Mouse (Mus musculus) 416B (cell line): ENCODE results near the gene Sprr2e.

ENCODE experiments used
- DNase-seq: peaks from one replicate; pipeline ENCODE4 v3.0.0; 2011; ENCODE audit warnings: low read depth

Gene Sprr2e

GRCm38 (mm10) chr3:92351843-92352242 lies at the start of gene Sprr2e:
Gene Sprr2e, plus strand, starts transcription at chr3:92352143.
- no peak for DNase-seq

- DNase-seq = no peak
Observed at GRCm38 (mm10) chr3:92307406-92307805, 44.5 kb upstream of the Sprr2e start.

- DNase-seq = no peak
Observed at GRCm38 (mm10) chr3:92316320-92316719, 35.6 kb upstream of the Sprr2e start, which contains the start of gene Sprr2b. Gene Sprr2b, plus strand, starts transcription at chr3:92316620.

DNA sequence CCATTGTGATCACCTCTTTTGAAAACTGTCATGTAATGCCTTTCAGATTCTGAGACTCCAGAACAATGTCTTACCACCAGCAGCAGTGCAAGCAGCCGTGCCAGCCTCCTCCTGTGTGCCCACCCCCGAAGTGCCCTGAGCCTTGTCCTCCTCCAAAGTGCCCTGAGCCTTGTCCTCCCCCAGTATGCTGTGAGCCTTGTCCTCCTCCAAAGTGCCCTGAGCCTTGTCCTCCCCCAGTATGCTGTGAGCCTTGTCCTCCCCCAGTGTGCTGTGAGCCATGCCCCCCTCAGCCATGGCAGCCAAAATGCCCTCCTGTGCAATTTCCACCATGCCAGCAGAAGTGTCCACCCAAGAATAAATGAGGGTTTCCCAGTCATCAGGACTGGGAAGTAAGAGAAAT lies 34.6 kb upstream of the Sprr2e start:
- no peak for DNase-seq

DNA sequence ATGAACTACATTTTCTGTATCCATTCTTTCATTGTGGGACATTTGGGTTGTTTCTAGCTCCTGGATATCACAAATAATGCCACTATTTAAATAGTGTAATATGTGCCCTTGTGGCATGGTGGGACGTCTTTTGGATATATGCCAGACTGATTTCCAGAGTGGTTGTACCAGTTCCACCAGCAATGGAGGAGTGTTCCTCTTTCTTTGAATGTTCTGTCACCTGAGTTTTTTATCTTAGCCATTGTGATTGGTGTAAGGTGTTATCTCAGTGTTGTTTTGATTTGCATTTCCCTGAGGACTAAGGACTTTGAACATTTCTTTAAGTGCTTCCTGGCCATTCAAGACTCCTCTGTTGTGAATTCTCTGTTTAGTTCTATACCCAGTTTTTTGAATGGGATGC lies 15.7 kb upstream of the Sprr2e start:
- no peak for DNase-seq

DNA sequence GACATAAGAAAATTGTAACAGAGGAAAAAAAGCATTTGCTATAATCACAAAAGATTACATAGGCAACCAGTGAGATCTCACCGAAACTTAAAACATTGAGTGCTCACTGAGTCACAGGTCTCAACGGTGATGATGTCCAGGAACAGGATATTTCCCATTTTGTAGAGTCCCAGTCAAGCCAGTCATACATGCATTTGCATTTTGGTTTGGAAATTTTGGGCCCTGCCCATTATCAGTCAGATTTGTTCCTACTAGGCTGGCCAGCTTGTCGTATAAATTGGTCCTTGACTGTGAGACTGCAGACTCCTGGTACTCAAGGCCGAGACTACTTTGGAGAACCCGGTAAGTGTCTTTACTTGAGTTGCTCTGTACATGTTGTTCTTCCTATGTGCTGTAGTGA lies 13.1 kb upstream of the Sprr2e start, which contains the start of gene Sprr2d:
Gene Sprr2d (plus strand): TSS at position 301 of the 400 bp plus-strand sequence.
- DNase-seq = no peak

DNA sequence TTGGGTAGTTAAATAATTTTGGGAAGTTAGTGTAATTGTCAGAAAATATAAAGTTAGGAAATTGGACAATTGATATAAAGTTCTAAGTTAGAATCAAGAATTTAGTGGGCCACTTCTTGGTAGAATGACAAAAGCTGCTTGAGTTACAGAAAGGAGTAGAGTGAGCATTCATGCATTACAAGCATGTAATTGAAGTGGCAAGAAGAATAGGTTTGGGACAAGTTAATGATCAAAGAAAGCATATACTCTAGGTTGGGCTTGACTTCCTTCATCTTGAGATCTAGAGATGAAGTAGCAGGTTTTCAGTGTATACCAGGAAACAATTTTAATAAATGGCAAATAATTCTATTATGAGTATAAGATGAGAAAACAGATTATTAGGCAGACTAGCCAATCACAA lies 9.7 kb downstream of the Sprr2e start:
- no peak for DNase-seq

GRCm38 (mm10) chr3:92364887-92365286 lies 12.9 kb downstream of the Sprr2e start, which contains the start of gene Sprr2f:
Gene Sprr2f, plus strand, starts transcription at chr3:92365187.
- no peak for DNase-seq

- no peak for DNase-seq
Observed at GRCm38 (mm10) chr3:92373613-92374012, 21.7 kb downstream of the Sprr2e start.

DNA sequence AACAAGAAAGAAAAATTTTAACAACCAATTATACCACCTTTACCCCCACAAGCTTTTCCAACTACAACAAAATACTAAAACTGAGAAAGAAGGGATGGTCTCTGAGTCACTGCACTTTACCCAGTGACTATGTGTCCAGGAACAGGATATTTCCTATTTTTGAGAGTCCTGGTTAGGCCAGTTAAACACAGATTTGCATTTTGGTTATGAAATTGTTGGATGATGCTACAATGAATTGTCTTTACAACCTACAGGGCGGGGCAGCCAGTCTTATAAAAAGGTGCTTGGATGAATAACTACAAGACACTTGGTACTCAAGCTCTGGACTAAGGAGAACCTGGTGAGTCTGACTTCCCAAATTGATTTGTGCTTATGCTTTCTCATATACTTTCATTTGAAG lies 33.4 kb downstream of the Sprr2e start, which contains the start of gene Sprr2h:
Gene Sprr2h (plus strand): TSS at position 301 of the 400 bp plus-strand sequence.
- no peak for DNase-seq

DNA sequence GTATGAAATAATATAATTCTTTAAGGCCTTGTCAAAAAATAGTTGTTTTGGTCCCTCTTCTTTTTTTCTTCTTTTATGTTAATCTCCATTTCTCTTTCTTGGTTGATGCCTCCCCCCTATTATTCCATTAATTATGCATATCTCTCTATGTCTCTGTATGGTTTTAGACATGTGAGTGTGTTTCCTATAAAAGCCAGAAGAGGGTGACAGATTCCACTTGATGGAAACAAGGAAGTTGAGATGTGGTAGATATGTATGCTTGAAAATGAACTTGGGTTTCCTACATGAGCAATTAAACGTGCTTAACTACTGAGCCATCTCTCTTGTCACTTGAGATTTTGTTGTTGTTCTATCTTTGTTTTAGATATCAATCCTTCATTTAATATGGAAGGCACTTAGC lies 42.4 kb downstream of the Sprr2e start:
- peak; percentile 55 for DNase-seq
